Mouse (Mus musculus): ENCODE measurements around the gene Srm. TPM values are rescaled to one million over a fixed set of nuclear protein-coding genes. Genes with fewer than 3 reads are reported as not detected.

The Srm gene
- total RNA-seq, 4 experiments from 2014 or later, result 16.1 to 19.6 (median 17.7) TPM

- no peak for DNase-seq (ENCODE audit: low spot score)
Observed at GRCm38 (mm10) chr4:148633395-148634061, 42.2 kb downstream of the Srm start.

GRCm38 (mm10) chr4:148635309-148635708, 44.0 kb downstream of the Srm start:
- no peak for DNase-seq (ENCODE audit: low spot score)

DNA sequence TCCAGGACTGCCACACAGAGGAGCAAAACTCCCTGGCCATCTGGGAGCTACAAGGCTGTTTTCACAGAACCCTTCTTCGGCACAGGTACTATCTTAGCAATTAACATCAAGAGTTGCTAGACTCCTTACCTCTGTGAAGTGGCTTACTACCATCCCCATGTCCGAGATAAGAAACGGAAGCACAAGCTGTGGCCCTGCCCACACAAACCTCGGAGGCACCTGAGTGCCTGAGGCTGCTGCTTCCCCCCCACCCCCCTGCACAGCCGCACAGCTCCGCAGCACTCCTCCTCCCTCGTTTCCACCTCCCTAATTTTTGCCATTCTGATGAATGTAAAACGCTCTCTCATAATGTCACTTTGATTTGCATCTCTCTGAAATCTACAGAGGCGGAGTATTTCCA, 47.0 kb downstream of the Srm start:
- DNase-seq (ENCODE audit: low spot score), result no peak

- no peak for DNase-seq (ENCODE audit: low spot score)
Observed at GRCm38 (mm10) chr4:148639455-148639854, 48.2 kb downstream of the Srm start.

GRCm38 (mm10) chr4:148641121-148641520, 49.8 kb downstream of the Srm start:
- no peak for DNase-seq (ENCODE audit: low spot score)

GRCm38 (mm10) chr4:148643291-148644156, 52.2 kb downstream of the Srm start, which contains the start of gene Gm572:
TSS of gene Gm572 (plus strand) at chr4:148643317.
- no peak for DNase-seq (ENCODE audit: low spot score)

- no peak for DNase-seq (ENCODE audit: low spot score)
Observed at GRCm38 (mm10) chr4:148644157-148644511, 52.8 kb downstream of the Srm start.

Other genes with a start within 250 kb of the Srm start
- gene Ubiad1, start 146.7 kb upstream of the Srm start, total RNA-seq (2022), result 10 to 100 TPM; 14.7 to 19.5 (median 16.1) TPM
- gene Mtor, start 142.9 kb upstream of the Srm start, total RNA-seq (2022), result 10 to 100 TPM; 43.9 to 59.9 (median 52.8) TPM
- 1 to 10 TPM in 2 of 4 experiments, under 1 TPM in 2; 0.72 to 1.8 (median 1.3) TPM for gene Angptl7, start 91.0 kb upstream of the Srm start, total RNA-seq (2022)
- 10 to 100 TPM; 31.6 to 40.9 (median 35.7) TPM for gene Exosc10, start 33.1 kb upstream of the Srm start, total RNA-seq (2022)
- gene Masp2, start 11.1 kb downstream of the Srm start, total RNA-seq (2022), result 1 to 10 TPM in 1 of 4 experiments, under 1 TPM in 3; 0.29 to 1.2 (median 0.33) TPM
- gene Tardbp, start 35.5 kb downstream of the Srm start, total RNA-seq (2022), result 100 to 1,000 TPM; 108 to 133 (median 124) TPM
- gene Gm572, start 51.8 kb downstream of the Srm start, total RNA-seq (2022), result 1 to 10 TPM; 5.2 to 8.4 (median 6.7) TPM
- gene Casz1, start 212.9 kb downstream of the Srm start, total RNA-seq (2022), result 10 to 100 TPM; 40.6 to 49.5 (median 47.3) TPM

All from heart, adult 8-10 months (tissue).